Mouse (Mus musculus): Measurements from ENCODE around the gene Cd151.

GRCm38 (mm10) chr7:141443081-141443821, 23.9 kb upstream of the Cd151 start:
- TF ChIP-seq CTCF (IDR thresholded peaks at IDR 0.05; ENCODE audit: extremely low read depth, insufficient read depth, insufficient read length, insufficient replicate concordance) = no peak
- no peak for TF ChIP-seq POLR2A (IDR thresholded peaks at IDR 0.05; ENCODE audit: low read depth, low read length)

All from spleen, adult 2 months (tissue).